Mouse (Mus musculus) limb, embryonic 11.5 days (tissue): ENCODE measurements around the gene Ifnar2. TPM values are rescaled to one million over a fixed set of nuclear protein-coding genes. Genes with fewer than 3 reads are reported as not detected.

Experiments used
- ATAC-seq: fragments of 200-750 bp; cut with Nextera tagmentation; 2 replicates; pipeline ENCODE4 v1.8.0; 2017; ENCODE audit warnings: low read depth; ENCODE audit not compliant: insufficient number of reproducible peaks, low FRiP score, low TSS enrichment
- DNase-seq: peaks from one replicate; pipeline ENCODE4 v3.0.0-alpha.2; 2015; ENCODE audit warnings: low spot score
- H3K27ac ChIP-seq: fragments of 300-500 bp; sonication (generic); replicated peaks from 2 replicates; pipeline ENCODE4 v1.5.1; 2014; ENCODE audit warnings: low read depth, mild to moderate bottlenecking, low read length
- H3K27me3 ChIP-seq: fragments of 300-500 bp; sonication (generic); 2 replicates; pipeline ENCODE4 v1.6.1; 2014; ENCODE audit warnings: mild to moderate bottlenecking, low read length, mixed read lengths; ENCODE audit not compliant: control insufficient read depth, insufficient read depth
- H3K36me3 ChIP-seq: fragments of 300-500 bp; sonication (generic); 2 replicates; pipeline ENCODE4 v1.6.1; 2014; ENCODE audit warnings: mild to moderate bottlenecking, low read length, moderate library complexity, mixed read lengths; ENCODE audit not compliant: control insufficient read depth, insufficient read depth
- H3K4me1 ChIP-seq: fragments of 300-500 bp; sonication (generic); 2 replicates; pipeline ENCODE4 v1.6.1; 2014; ENCODE audit warnings: low read length, mixed read lengths; ENCODE audit not compliant: control insufficient read depth, insufficient read depth
- H3K4me2 ChIP-seq: fragments of 300-500 bp; sonication (generic); 2 replicates; pipeline ENCODE4 v1.6.1; 2014; ENCODE audit warnings: low read depth, mild to moderate bottlenecking, moderate library complexity; ENCODE audit not compliant: severe bottlenecking
- H3K4me3 ChIP-seq: fragments of 300-500 bp; sonication (generic); 2 replicates; pipeline ENCODE4 v1.5.1; 2014; ENCODE audit warnings: low read depth, low read length
- H3K9ac ChIP-seq: fragments of 300-500 bp; sonication (generic); 2 replicates; pipeline ENCODE4 v1.6.1; 2014; ENCODE audit warnings: mild to moderate bottlenecking, low read length
- H3K9me3 ChIP-seq: fragments of 300-500 bp; sonication (generic); 2 replicates; pipeline ENCODE4 v1.6.1; 2016; ENCODE audit warnings: low read length; ENCODE audit not compliant: control insufficient read depth
- WGBS: fragments of 180-500 bp; shearing (Covaris S2); extraction: QIAGEN DNeasy Blood & Tissue Kit; methylation state at CpG from one replicate; pipeline ENCODE4 v1.1.7; 2014; 5-methylcytosine and 5-hydroxymethylcytosine counted together
- polyA plus RNA-seq: library from polyadenylated mRNA; unstranded; fragments of >200 nt; fragmentation: Nextera tagmentation; extraction: Ambion mirVana; gene quantifications from 2 replicates; pipeline ENCODE4 v1.2.1, GENCODE M21; 2014

The Ifnar2 gene
- polyA plus RNA-seq, 1 experiment from 2014 or later: 39.3 TPM

DNA sequence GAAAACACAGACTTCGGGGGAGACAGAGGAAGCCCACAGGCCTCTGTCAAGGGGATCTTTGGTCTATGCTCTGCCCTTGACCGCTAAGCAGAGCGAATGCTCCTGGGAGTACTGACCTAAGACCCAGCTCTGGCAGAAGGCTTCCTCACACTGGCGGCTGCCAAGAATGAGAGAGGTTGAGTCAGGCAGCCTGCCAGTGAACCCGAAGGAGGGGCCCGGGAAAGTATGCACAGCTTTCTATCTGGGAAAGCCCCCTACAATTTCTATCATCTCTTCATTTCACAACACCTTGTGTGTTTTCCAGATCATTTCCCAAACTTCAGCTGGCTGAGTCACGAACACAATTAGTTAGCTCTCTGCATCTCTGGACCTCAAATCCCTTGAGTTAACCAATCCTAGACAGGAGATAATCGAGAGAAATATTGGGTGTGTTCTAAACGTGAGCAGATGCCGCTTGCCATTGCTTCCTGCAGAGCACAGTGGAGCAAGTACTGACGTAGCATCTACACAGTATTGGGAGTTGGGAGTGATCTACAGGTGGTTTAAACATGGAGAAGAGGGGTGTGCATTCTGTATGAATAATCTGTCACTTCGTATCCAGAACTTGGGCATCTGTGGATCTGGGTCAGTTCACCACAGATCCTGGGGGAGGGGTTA, 9.8 kb upstream of the Ifnar2 start:
- Histone ChIP-seq H3K4me2 (no peak overlapping the region), H3K27me3 (no peaks in the 10 kb centered on the region), H3K9me3 (no peaks in the 10 kb centered on the region), H3K9ac (no peak overlapping the region), H3K27ac (no peak overlapping the region), H3K4me3 (no peak overlapping the region), H3K36me3 (no peaks in the 10 kb centered on the region), H3K4me1 (no peaks in the 10 kb centered on the region)
- DNase-seq: no peak
- WGBS: 72% methylated on average over 12 of the region's 12 CpGs
- ATAC-seq: no peak

DNA sequence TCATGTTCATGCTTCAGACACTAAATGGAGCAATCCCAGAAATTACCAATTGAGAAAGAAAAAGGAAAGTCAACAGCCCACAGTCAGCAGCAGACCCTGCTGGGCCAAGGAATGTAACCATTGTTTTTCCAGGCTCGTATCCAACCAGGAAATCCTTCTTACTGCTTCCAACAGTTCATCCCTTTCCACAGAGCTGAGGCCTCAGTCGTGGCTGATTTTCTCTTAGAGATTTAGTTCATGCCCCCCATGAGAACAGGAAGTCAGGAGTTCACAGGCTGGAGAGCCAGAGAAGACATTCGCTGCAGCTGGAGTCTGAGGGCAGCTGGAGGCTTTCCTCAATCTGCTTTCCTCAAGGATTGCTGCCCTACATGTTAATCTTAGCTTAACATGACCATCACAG, 9.1 kb upstream of the Ifnar2 start:
- no peaks in the 10 kb centered on the region for H3K27me3 ChIP-seq
- H3K9me3 ChIP-seq: no peaks in the 10 kb centered on the region
- H3K9ac ChIP-seq: no peak overlapping the region
- no peak overlapping the region for H3K27ac ChIP-seq
- ATAC-seq (no peak), DNase-seq (no peak)
- H3K4me1 ChIP-seq: no peaks in the 10 kb centered on the region
- H3K36me3 ChIP-seq: no peaks in the 10 kb centered on the region
- WGBS: 52% methylated on average over 3 of the region's 3 CpGs
- H3K4me3 ChIP-seq: no peak overlapping the region
- no peak overlapping the region for H3K4me2 ChIP-seq

DNA sequence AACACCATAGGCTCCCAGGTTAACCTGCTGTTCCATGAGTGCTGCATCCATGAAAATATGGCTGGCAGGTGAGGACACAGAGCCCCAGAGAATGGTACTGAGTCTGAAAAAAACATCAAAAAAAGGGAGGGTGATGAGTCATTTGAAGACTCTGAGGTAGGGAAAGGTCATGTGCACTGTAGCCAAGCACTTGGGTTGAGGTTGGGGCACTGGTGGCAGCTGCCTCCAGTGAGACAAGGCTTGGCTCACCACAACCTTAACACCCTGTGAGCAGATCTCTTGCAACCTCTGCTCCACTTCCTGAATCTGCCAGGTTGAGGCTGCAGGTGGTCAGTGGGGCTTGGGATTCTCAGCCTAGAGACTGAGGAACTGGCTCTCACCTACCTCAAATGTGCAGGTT, 6.0 kb upstream of the Ifnar2 start:
- H3K27ac ChIP-seq: no peak overlapping the region
- ATAC-seq: no peak
- no peak overlapping the region for H3K4me3 ChIP-seq
- DNase-seq: no peak
- no peaks in the 10 kb centered on the region for H3K36me3 ChIP-seq
- H3K9ac ChIP-seq: no peak overlapping the region
- no peaks in the 10 kb centered on the region for H3K27me3 ChIP-seq
- no peaks in the 10 kb centered on the region for H3K9me3 ChIP-seq
- no peak overlapping the region for H3K4me2 ChIP-seq
- no peaks in the 10 kb centered on the region for H3K4me1 ChIP-seq

DNA sequence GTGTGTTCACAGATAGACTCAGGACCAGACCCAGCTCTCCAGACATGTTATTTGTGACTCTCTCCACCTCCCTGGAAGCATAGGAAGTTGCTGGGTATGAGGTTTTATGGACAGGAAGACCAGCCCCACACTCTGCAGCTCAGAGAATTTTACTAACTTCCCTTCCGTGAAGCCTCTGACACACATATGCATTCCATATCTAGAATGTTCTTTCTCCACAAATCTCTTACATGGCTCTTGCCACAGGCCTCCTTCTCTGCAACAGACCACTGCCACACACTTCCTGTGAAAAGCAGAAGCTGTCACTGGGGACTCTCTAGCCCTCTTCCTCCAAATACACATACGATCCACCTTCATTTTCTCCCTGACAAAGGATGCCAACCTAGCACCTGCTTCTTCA, 5.5 kb upstream of the Ifnar2 start:
- Histone ChIP-seq H3K4me2 (no peak overlapping the region), H3K27me3 (no peaks in the 10 kb centered on the region), H3K4me1 (no peaks in the 10 kb centered on the region), H3K9me3 (no peaks in the 10 kb centered on the region), H3K27ac (no peak overlapping the region), H3K9ac (no peak overlapping the region), H3K4me3 (no peak overlapping the region), H3K36me3 (no peaks in the 10 kb centered on the region)
- 92% methylated on average over 2 of the region's 2 CpGs for WGBS
- ATAC-seq: no peak
- DNase-seq: no peak

DNA sequence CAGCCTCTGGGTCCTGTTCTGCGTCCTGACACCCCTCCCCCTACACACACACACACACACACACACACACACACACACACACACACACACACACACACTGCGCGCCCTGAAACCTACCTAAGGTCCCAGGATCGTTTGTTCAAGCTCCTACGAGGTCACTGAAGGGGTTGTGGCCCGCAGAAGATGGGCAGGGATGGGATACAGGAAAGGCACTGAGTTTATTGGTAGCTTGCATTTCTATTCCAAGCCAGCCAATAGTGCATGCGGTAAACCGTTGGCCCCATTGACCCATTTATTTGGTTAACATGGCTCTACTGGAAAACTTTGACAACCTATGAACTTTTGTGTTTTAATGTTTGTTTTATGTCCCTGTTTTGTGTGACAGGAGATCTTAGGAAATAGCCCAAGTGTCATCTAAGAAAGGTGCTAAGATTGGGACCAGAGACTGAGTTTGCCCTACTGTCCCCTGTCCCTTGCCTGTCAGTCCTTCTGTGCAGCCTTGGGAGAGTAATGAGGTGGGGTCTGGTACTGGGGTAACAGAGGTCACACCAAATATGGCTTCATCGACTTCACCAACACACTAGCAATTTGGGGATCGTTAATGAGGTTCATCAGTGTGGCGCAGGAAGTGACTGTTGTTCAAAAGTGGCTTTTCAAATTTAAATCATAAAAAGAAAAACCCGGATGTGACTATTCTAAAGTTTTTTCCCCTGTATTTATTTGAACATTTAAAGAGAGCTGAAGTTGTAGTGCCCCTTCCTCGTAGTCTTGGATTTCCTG, 1.1 kb downstream of the Ifnar2 start:
- Histone ChIP-seq H3K4me3 (peak overlapping the region; percentile 78), H3K4me1 (peaks cover 4% of the 10 kb centered on the region; the same call in 1 of the 2 replicates), H3K9me3 (no peaks in the 10 kb centered on the region), H3K36me3 (no peaks in the 10 kb centered on the region), H3K4me2 (peak overlapping the region; percentile 62), H3K9ac (peak overlapping the region; percentile 84), H3K27ac (peak overlapping the region; percentile 82; the same call in 1 of the 2 replicates), H3K27me3 (no peaks in the 10 kb centered on the region)
- DNase-seq: no peak
- ATAC-seq: no peak
- 38% methylated on average over 13 of the region's 13 CpGs for WGBS

DNA sequence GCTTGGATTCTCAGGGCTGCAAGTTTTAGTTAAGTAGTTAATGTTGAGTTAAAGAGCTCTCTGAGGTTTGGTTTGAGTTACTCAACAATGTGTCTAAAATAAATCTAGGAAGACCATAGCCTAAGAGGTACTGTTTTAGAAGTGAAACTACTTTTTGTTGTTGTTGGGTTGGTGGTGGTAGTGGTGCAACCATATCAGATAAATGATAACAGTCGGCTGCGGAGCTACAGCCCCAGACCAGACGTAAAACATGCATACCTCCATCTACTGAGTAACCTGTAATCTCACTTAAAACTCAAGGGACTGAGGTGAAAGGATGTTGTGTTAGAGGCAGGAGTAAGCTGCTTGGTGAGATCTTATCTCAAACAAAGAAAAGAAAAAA, 1.7 kb downstream of the Ifnar2 start:
- Histone ChIP-seq H3K9ac (no peak overlapping the region), H3K4me2 (no peak overlapping the region), H3K9me3 (no peaks in the 10 kb centered on the region), H3K4me3 (no peak overlapping the region), H3K27ac (no peak overlapping the region), H3K27me3 (no peaks in the 10 kb centered on the region), H3K4me1 (peaks cover 4% of the 10 kb centered on the region; the same call in 1 of the 2 replicates), H3K36me3 (no peaks in the 10 kb centered on the region)
- DNase-seq (no peak), ATAC-seq (no peak)
- 93% methylated on average over 3 of the region's 3 CpGs for WGBS

DNA sequence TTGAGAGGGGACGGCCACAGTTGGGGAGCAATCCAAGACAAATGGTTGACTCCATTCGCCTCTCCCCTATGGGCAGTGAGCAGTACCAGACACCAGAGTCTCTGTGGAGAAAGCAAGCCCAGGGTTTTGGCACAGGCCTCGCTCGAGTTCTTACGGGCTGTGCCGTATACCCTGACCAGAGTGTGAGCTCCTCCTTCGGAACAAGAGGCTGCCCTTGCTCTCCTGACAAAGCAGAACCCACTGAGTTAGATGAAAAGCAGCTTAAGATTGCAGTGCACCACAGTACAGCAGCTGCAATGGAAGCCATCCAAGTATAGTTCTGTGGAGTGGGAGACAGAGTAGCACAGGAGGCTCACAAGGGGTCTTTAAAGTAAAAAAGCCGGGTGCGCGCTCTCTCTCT, 4.1 kb downstream of the Ifnar2 start:
- no peaks in the 10 kb centered on the region for H3K9me3 ChIP-seq
- peaks cover 4% of the 10 kb centered on the region; the same call in 1 of the 2 replicates for H3K4me1 ChIP-seq
- H3K4me3 ChIP-seq: no peak overlapping the region
- H3K36me3 ChIP-seq: no peaks in the 10 kb centered on the region; the same call in 1 of the 2 replicates
- H3K9ac ChIP-seq: no peak overlapping the region
- 94% methylated on average over 10 of the region's 10 CpGs for WGBS
- H3K27ac ChIP-seq: no peak overlapping the region
- H3K4me2 ChIP-seq: no peak overlapping the region
- ATAC-seq: no peak
- H3K27me3 ChIP-seq: no peaks in the 10 kb centered on the region
- DNase-seq: no peak

DNA sequence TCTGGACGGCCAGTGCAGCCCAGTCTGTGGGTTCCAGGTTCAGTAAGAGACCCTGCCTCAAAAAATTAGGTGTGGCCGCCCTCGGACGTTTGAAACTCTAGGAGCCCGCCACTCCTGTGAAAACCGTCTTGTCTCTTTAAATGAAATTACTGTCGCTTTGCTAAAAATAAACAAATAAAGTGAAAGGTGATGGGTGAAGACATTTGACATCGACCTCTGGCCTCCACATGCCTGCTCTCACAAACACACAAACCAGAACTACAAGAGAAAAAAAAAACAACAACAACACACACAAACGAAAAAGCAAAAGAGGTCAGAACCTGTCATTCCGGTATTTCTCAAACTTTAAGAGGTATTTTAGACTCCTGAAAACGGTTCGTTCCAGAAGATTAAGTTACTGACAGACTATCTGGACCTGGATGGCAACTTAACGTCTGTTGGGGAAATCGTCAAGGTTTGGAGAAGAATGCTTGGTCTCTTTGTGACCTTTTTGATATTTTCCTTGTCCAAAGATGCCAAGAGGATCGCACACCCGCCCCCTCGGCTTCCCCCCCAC, 5.9 kb downstream of the Ifnar2 start:
- H3K36me3 ChIP-seq: no peaks in the 10 kb centered on the region; the same call in 1 of the 2 replicates
- peaks cover 3% of the 10 kb centered on the region; the same call in 1 of the 2 replicates for H3K4me1 ChIP-seq
- no peaks in the 10 kb centered on the region for H3K27me3 ChIP-seq
- ATAC-seq (no peak), DNase-seq (no peak)
- no peak overlapping the region for H3K4me3 ChIP-seq
- H3K9ac ChIP-seq: no peak overlapping the region
- 59% methylated on average over 17 of the region's 17 CpGs for WGBS
- no peaks in the 10 kb centered on the region for H3K9me3 ChIP-seq
- H3K4me2 ChIP-seq: no peak overlapping the region
- H3K27ac ChIP-seq: no peak overlapping the region
